Mouse (Mus musculus) thymus, adult 2 months (tissue): Measurements from ENCODE around the gene Limk2.

Experiments used
- CTCF ChIP-seq: fragments of 200-500 bp; IDR thresholded peaks from 2 replicates; pipeline ENCODE4 v1.5.1; 2012; ENCODE audit warnings: mild to moderate bottlenecking, control low read depth, low read length, moderate library complexity, borderline replicate concordance; ENCODE audit not compliant: control insufficient read depth, poor library complexity, insufficient read depth; ENCODE audit errors: extremely low read depth
- POLR2A ChIP-seq: fragments of 200-500 bp; IDR thresholded peaks from 2 replicates; pipeline ENCODE4 v1.6.1; 2012; ENCODE audit warnings: mild to moderate bottlenecking, low read length, control low read depth, moderate library complexity; ENCODE audit not compliant: control insufficient read depth, poor library complexity, insufficient read depth; ENCODE audit errors: extremely low read depth

- TF ChIP-seq CTCF = no peak
- TF ChIP-seq POLR2A = no peak
Measured at GRCm38 (mm10) chr11:3348576-3349342, 60.2 kb downstream of the Limk2 start.
